Mouse (Mus musculus) G1E (cell line): ENCODE measurements around the gene Tbrg4. TPM values are rescaled to one million over a fixed set of nuclear protein-coding genes. Genes with fewer than 3 reads are reported as not detected.

Experiments used
- ATAC-seq: 2 replicates; pipeline ENCODE4 v1.8.0; 2016; ENCODE audit warnings: mild to moderate bottlenecking; ENCODE audit not compliant: insufficient number of reproducible peaks, poor library complexity, low FRiP score, severe bottlenecking; ENCODE audit errors: extremely low read depth
- DNase-seq: peaks from one replicate; pipeline ENCODE4 v3.0.0; 2012; ENCODE audit warnings: low spot score
- H3K27me3 ChIP-seq: 2 replicates; pipeline ENCODE4 v1.6.1; 2012; ENCODE audit warnings: mild to moderate bottlenecking, low read length, inconsistent platforms; ENCODE audit not compliant: insufficient read depth
- H3K36me3 ChIP-seq: replicated peaks from 2 replicates; pipeline ENCODE3; 2012; ENCODE audit warnings: mild to moderate bottlenecking, inconsistent platforms
- H3K4me1 ChIP-seq: 2 replicates; pipeline ENCODE4 v1.6.1; 2012; ENCODE audit warnings: low read depth, low read length, inconsistent platforms, mixed read lengths; ENCODE audit not compliant: insufficient read depth
- H3K4me3 ChIP-seq: 2 replicates; pipeline ENCODE4 v1.5.1; 2012; ENCODE audit warnings: low read depth, mild to moderate bottlenecking, inconsistent platforms, low read length, moderate library complexity, mixed read lengths
- H3K9me3 ChIP-seq: replicated peaks from 2 replicates; pipeline ENCODE4 v1.6.1; 2012; ENCODE audit warnings: inconsistent platforms
- CTCF ChIP-seq: IDR thresholded peaks from 2 replicates; pipeline ENCODE4 v1.5.1; 2012; ENCODE audit warnings: low read depth, low read length, inconsistent platforms, mixed read lengths
- GATA1 ChIP-seq: IDR thresholded peaks from 2 replicates; pipeline ENCODE4 v1.6.1; 2012; ENCODE audit warnings: borderline replicate concordance, low read length, inconsistent platforms, mixed read lengths
- GATA2 ChIP-seq: IDR thresholded peaks from 2 replicates; pipeline ENCODE4 v1.6.1; 2012; ENCODE audit warnings: low read depth, low read length, inconsistent platforms, borderline replicate concordance
- POLR2AphosphoS5 ChIP-seq: IDR thresholded peaks from 2 replicates; pipeline ENCODE4 v1.6.1; 2012; ENCODE audit warnings: low read depth, low read length, inconsistent platforms; ENCODE audit not compliant: insufficient replicate concordance
- TAL1 ChIP-seq: conservative IDR thresholded peaks from 2 replicates; pipeline ENCODE4 v1.6.1; 2012; ENCODE audit warnings: low read depth, low read length, inconsistent platforms, mixed read lengths
- polyA plus RNA-seq: library from polyadenylated mRNA; stranded (reverse); fragments of >175 nt; gene quantifications from 2 replicates; pipeline ENCODE4 v1.2.3, GENCODE M21; 2012
- total RNA-seq, 2 experiments: library from RNA; stranded (forward) in 1 of 2; stranded (reverse) in 1 of 2; fragments of 200-1000 nt in 1 of 2; fragments of >200 nt in 1 of 2; fragmentation: Nextera tagmentation in 1 of 2; gene quantifications; 2 replicates each; pipeline ENCODE4 v1.2.3; 2014 to 2017

Gene Tbrg4
- total and polyA plus RNA-seq, 3 experiments: 30.0 to 218 (median 71.1) TPM

DNA sequence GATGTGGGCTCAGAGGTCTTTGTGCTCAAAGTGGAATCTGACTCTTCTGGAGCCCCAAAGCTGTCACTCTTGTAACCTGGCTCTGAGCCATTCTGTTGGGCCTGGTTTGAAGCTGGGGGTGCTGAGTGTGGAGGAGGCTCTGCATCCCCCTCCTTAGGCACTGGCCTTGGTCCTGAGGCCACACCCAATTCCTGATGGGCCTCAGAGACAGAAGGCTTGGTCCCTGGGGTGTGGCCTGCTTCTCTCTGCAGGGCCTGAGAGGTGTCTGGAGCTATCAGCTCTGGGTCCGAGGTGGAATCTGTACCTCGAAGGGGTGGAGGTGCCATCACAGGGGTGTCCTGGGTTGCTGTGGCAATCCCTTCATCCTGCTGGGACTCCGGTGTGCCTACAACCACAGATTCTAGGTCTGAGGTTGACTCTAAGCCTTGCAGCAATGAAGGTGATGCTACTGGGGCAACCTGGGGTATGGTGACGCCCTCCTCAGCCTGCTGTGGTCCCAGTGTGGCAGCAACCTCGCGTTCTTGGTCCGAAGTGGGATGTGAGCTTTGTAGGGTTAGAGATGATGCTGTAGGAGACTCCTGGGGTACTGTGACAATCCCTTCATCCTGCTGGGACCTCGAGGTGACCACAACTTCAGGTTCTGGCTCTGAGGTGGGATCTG is 25.5 kb downstream of the Tbrg4 start:
- H3K27me3 ChIP-seq: peaks cover 38% of the 10 kb centered on the region
- no peak for ATAC-seq
- no peak for DNase-seq
- peaks cover 56% of the 10 kb centered on the region for H3K4me1 ChIP-seq
- no peak for TF ChIP-seq GATA2
- TF ChIP-seq POLR2AphosphoS5: no peak
- no peak for TF ChIP-seq CTCF
- TF ChIP-seq GATA1: no peak
- TF ChIP-seq TAL1: no peak
- H3K36me3 ChIP-seq: peaks cover 68% of the 10 kb centered on the region
- no peaks in the 10 kb centered on the region for H3K9me3 ChIP-seq
- no peak overlapping the region for H3K4me3 ChIP-seq

DNA sequence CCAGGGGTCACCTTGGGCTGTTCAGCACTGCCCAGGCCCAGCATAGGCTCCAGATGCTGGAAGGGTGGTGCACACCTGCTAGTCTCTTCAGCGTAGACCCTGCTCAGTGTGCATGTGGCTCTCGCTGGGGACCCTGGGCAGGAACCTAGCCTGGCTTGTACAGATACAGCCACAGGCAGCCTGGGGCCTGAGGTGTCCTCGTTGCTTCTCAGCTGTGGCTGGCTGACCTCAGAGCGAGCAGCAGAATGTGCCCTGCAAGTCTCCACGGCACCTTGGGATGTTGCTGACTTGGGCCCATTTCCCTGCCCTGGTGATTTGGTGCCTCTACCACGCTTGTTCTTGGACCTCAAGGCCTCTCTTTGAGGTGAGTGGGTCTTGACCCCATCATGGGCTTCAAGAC is 26.0 kb downstream of the Tbrg4 start:
- peak overlapping the region; percentile 7; the same call in 1 of the 2 replicates for H3K4me3 ChIP-seq
- ATAC-seq: no peak; the same call in 1 of the 2 replicates

DNA sequence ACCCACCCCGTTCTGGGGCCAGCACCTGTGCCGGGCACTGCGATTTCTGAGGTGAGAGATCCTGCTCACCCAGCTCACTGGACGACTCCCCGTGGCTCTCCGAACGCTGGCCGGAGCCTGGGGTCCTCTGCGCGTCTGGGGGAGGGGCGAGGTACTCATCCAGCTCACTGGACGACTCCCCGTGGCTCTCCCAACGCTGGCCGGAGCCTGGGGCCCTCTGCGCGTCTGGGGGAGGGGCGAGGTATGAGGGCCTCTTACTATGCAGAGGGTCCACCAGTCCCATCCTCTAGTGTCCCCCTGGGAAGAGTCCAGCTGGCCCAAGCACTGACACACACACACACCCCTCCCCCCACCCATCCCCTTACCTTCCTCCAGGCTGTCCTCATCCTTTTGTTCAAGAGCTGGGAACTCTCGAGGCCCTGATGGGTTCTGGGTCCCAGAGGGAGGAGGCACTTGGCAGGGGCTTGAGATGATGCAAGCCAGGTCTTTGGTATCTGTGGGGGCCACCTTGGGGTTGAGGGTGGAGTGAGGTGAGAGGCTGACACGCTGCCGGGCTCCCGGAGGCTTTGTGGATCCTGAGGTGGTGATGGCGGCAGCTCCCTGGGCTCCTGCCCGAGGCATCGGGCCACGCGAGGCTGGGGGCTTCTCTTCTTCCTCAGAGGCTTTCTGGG is 26.7 kb downstream of the Tbrg4 start:
- Histone ChIP-seq H3K4me1 (peaks cover 58% of the 10 kb centered on the region), H3K4me3 (no peak overlapping the region; the same call in 1 of the 2 replicates), H3K9me3 (no peaks in the 10 kb centered on the region), H3K27me3 (peaks cover 26% of the 10 kb centered on the region), H3K36me3 (peaks cover 81% of the 10 kb centered on the region)
- no peak for DNase-seq
- TF ChIP-seq POLR2AphosphoS5: no peak
- no peak for TF ChIP-seq GATA2
- no peak for TF ChIP-seq GATA1
- no peak for TF ChIP-seq CTCF
- no peak for TF ChIP-seq TAL1
- no peak for ATAC-seq

More for the DNA sequence above, 26.0 kb downstream of the Tbrg4 start:
- Histone ChIP-seq H3K4me1 (peaks cover 58% of the 10 kb centered on the region), H3K9me3 (no peaks in the 10 kb centered on the region), H3K36me3 (peaks cover 74% of the 10 kb centered on the region), H3K27me3 (peaks cover 32% of the 10 kb centered on the region)
- DNase-seq: no peak
- TF ChIP-seq TAL1 (0 out of 2 replicates have a peak, but pooled peaks have one; percentile 16), CTCF (no peak)

DNA sequence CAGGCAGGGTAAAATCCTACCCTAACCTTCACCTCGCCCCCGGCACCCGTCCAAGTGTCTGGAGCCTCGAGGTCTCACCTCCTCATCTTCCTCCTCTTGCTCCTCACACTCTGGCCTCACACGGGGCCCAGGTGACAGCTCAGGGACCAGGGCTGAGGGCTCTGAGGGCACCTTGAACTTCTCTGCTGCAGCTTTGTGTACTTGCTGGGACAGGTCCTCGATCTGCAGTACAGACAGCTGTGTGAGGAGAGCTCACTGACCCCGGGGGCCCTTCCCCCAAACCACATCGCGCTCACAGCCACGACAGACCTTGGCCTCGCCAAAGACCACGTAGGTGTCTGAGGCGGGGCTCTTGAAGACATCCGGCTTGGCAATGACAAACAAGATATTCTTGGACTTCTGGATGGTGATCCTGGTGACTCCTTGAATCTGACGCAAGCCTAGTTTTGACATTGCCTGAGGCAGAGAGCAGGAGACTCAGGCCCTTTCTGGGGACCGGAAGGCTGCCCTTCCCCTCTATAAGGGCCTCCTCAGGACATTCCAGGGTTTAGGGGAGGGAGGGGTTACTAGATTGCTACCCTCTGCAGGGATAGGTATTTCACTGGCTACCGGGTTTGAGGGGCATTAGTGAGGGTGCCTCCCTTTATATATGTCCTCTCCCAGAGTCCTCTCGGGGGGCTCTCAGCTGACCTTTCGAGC is 27.5 kb downstream of the Tbrg4 start:
- H3K4me1 ChIP-seq: peaks cover 58% of the 10 kb centered on the region
- H3K36me3 ChIP-seq: peaks cover 89% of the 10 kb centered on the region
- ATAC-seq (no peak), DNase-seq (no peak)
- H3K9me3 ChIP-seq: no peaks in the 10 kb centered on the region
- no peak overlapping the region for H3K4me3 ChIP-seq
- TF ChIP-seq GATA2 (no peak), TAL1 (no peak), GATA1 (no peak)
- H3K27me3 ChIP-seq: peaks cover 18% of the 10 kb centered on the region

DNA sequence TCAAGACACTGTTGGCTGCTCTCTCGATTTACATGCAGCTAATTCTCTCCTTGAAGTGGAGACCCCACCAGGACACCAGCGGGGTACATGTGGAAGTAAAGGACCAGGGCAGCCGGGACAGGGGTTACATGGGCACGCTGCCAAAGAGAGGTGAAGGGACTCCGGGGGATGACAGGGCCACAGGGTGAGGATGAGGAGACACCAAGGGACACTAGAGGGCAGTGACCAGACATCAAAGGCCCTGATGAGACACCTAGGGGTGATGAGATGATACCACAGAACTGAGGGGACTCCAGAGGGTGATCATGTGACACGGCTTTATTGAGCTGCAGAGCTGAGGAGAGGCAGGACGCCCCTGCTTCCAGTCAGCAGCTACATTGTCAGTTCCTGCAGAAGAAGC is 28.3 kb downstream of the Tbrg4 start:
- Histone ChIP-seq H3K36me3 (peaks cover 97% of the 10 kb centered on the region), H3K4me1 (peaks cover 63% of the 10 kb centered on the region), H3K4me3 (no peak overlapping the region)

DNA sequence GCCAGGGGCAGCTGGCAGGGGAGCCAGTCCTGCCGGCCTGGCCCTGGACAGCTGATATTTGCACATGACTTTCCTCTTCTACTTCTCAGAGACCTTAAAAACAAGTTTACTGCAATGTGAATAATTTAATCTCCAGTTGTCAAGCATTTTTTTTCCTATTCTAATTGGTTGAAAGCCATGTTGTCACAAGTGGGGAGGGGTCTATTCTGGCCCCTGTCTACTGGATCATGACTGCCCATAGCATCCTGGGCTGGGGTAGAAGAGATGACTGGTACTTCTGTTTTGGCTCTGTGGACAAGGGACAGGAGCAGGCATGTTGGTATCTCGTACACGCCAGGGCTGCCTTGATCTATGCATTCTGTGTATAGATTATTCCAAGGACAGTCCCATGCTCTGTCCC is 29.3 kb downstream of the Tbrg4 start:
- peaks cover 63% of the 10 kb centered on the region for H3K4me1 ChIP-seq
- ATAC-seq: no peak
- peaks cover under 1% of the 10 kb centered on the region; the same call in 1 of the 2 replicates for H3K27me3 ChIP-seq
- no peak for DNase-seq
- TF ChIP-seq CTCF (no peak), GATA1 (no peak), TAL1 (no peak), POLR2AphosphoS5 (no peak), GATA2 (no peak)
- H3K9me3 ChIP-seq: no peaks in the 10 kb centered on the region
- no peak overlapping the region for H3K4me3 ChIP-seq
- H3K36me3 ChIP-seq: peaks cover 98% of the 10 kb centered on the region

More for the DNA sequence above, 28.3 kb downstream of the Tbrg4 start:
- no peak for DNase-seq
- no peak for ATAC-seq
- Histone ChIP-seq H3K9me3 (no peaks in the 10 kb centered on the region), H3K27me3 (peaks cover 10% of the 10 kb centered on the region; the same call in 1 of the 2 replicates)
- TF ChIP-seq POLR2AphosphoS5 (no peak), TAL1 (no peak), GATA2 (no peak), GATA1 (no peak), CTCF (no peak)
